Mouse (Mus musculus): Measurements from ENCODE around the gene Alg5.
"Not testable (repeated sequence)": the region's sequence is repeated elsewhere in the genome, so short reads cannot be mapped to it uniquely, and the experiment has no call there.

The Alg5 gene

GRCm38 (mm10) chr3:54735247-54736046 is at the start of gene Alg5, which contains the start of gene Exosc8:
Gene Alg5, plus strand, starts transcription at chr3:54735539.
Gene Exosc8, minus strand, starts transcription at chr3:54735393.
- ATAC-seq (ENCODE audit: low TSS enrichment) = peak; percentile 87

- ATAC-seq (ENCODE audit: low TSS enrichment) = no peak
These were observed 48.1 kb upstream of the Alg5 start for GRCm38 (mm10) chr3:54687245-54687644.

GRCm38 (mm10) chr3:54689091-54689490 is 46.2 kb upstream of the Alg5 start:
- no peak for ATAC-seq (ENCODE audit: low TSS enrichment)

- peak; percentile 100 for ATAC-seq (ENCODE audit: low TSS enrichment)
These were observed 42.9 kb upstream of the Alg5 start, which contains the start of gene Supt20 for GRCm38 (mm10) chr3:54692202-54693055. Gene Supt20, plus strand, starts transcription at chr3:54692807.

GRCm38 (mm10) chr3:54693056-54693415 is 42.3 kb upstream of the Alg5 start:
- peak; percentile 27; the same call in 1 of the 2 replicates for ATAC-seq (ENCODE audit: low TSS enrichment)

GRCm38 (mm10) chr3:54699759-54700301 is 35.5 kb upstream of the Alg5 start:
- no peak for ATAC-seq (ENCODE audit: low TSS enrichment)

- not testable (repeated sequence) for ATAC-seq (ENCODE audit: low TSS enrichment)
These were observed 31.2 kb upstream of the Alg5 start for GRCm38 (mm10) chr3:54704106-54704505.

- ATAC-seq (ENCODE audit: low TSS enrichment) = no peak
These were observed 26.4 kb upstream of the Alg5 start for GRCm38 (mm10) chr3:54708972-54709371.

GRCm38 (mm10) chr3:54714253-54714652 is 21.1 kb upstream of the Alg5 start, which contains the start of gene Gm21958:
Gene Gm21958, minus strand, starts transcription at chr3:54714353.
- ATAC-seq (ENCODE audit: low TSS enrichment) = no peak

GRCm38 (mm10) chr3:54715461-54715860 is 19.9 kb upstream of the Alg5 start:
- ATAC-seq (ENCODE audit: low TSS enrichment) = peak; percentile 91

GRCm38 (mm10) chr3:54717348-54717747 is 18.0 kb upstream of the Alg5 start:
- no peak for ATAC-seq (ENCODE audit: low TSS enrichment)

- no peak for ATAC-seq (ENCODE audit: low TSS enrichment)
These were observed 16.4 kb upstream of the Alg5 start for GRCm38 (mm10) chr3:54718947-54719346.

- no peak for ATAC-seq (ENCODE audit: low TSS enrichment)
These were observed 11.4 kb upstream of the Alg5 start for GRCm38 (mm10) chr3:54723741-54724500.

GRCm38 (mm10) chr3:54725344-54725743 is 10.0 kb upstream of the Alg5 start:
- no peak for ATAC-seq (ENCODE audit: low TSS enrichment)

GRCm38 (mm10) chr3:54727588-54727987 is 7.8 kb upstream of the Alg5 start:
- ATAC-seq (ENCODE audit: low TSS enrichment) = no peak

- ATAC-seq (ENCODE audit: low TSS enrichment) = no peak
These were observed 7.2 kb upstream of the Alg5 start for GRCm38 (mm10) chr3:54728100-54728499.

GRCm38 (mm10) chr3:54731626-54732150 is 3.7 kb upstream of the Alg5 start:
- no peak for ATAC-seq (ENCODE audit: low TSS enrichment)

GRCm38 (mm10) chr3:54732371-54732770 is 3.0 kb upstream of the Alg5 start:
- ATAC-seq (ENCODE audit: low TSS enrichment) = no peak

GRCm38 (mm10) chr3:54734411-54735246 is 710 bp upstream of the Alg5 start:
- peak; percentile 91 for ATAC-seq (ENCODE audit: low TSS enrichment)
